Mouse (Mus musculus): ENCODE results near the gene Tacc3.

Gene Tacc3

DNA sequence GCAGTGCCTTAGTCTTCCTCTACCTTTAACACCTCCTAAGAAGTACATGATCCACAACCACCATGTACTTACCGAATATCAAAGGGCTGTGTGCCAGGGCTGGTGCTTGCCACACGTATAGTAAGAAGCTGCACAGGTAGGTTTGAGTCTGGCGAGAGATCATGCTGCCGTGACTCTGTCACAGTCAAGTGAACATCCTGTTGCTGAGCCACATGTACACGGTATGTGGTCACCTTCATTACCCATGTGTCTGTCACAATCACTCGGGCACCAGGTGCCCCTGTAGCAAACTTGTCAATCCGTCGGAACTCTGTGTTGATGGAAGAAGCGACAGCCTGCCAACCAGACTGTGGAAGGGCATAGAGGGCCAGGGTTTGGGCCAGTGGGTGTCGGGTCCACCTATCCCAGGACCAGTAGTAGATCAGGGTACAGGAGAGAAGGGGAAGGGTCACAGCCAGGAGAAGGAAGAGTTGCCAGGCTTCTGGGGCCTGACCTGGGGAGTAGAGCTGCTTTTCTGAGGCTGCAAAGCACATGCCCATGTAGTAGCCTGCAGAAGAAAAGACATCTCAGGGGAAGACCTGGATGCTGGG is 2.6 kb upstream of the Tacc3 start:
- DNase-seq: no peak

DNA sequence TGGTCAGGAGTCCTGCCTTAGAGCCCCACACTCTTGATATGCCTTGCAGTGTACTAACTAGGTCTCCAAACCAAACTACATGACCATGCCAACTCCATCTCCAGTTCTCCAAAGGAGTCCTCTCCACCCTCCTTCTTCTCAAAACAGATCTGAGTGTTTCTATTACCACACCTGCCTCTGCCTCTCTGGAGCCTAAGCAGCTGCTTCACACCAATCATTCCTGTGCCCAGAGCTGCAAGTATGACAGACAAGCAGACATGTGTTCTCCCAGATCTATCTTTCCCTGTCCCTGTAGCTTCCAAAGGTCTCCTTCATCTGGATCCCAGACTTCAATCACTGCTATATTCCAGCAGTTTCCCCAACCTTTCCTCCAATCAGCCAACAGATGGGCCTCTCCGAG is 1.2 kb upstream of the Tacc3 start:
- no peak for DNase-seq

GRCm38 (mm10) chr5:33657251-33657786 is 609 bp upstream of the Tacc3 start:
- no peak for DNase-seq

DNA sequence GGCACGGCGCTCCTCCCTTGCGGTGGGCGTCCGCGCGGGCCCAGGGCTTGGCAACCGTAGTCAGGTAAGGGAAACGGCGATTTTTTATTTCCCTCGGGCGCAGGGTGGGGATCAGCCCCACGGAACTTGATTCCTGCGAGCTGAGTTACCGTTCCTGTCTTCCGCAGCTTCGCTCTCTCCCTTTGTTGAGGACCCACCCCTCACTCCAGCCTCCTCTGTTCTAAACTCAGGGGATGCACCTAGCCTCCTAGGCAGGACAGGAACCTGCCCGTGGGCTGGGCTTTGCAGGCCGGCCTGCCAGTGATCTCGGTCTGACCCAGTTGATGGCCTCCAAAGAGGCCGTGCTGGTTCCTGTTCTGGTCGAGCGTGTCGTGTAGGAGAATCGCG is 729 bp downstream of the Tacc3 start:
- DNase-seq: no peak

DNA sequence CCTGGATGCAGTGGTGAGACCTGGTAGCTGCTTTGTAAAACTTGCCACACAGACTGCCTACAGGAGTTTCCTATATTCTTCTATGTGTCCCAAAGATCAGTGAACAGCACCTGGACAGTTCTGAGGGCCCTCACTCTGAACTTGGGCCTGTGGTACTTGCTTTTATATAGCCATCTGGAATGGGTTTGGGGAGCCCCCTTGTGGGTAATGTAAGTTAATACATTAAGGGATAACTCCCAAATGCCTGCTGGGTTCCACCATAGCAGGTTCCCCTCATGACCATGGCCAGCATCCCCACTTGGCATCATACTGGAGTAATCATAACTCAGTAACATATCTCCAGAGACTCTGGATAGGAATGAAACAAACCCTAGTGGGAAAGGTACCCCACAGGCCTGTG is 10.3 kb downstream of the Tacc3 start:
- peak; percentile 55 for DNase-seq

DNA sequence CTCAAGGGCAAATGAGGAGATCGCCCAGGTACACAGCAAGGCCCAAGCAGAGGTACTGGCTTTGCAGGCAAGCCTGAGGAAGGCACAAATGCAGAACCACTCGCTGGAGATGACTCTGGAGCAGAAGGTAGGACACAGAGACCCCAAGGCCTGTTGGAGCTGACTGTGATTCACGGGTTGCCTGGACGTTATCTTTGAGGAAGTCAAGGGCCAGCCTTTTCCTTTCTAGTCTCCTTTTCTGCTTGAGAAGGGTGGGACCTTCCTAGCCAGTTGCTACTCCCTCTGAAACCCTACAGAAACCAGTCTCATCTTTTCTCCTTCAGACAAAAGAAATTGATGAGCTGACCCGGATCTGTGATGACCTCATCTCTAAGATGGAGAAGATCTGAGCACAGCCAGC is 13.7 kb downstream of the Tacc3 start:
- no peak for DNase-seq

- no peak for DNase-seq
These were observed 16.5 kb downstream of the Tacc3 start for GRCm38 (mm10) chr5:33674439-33674838.

DNA sequence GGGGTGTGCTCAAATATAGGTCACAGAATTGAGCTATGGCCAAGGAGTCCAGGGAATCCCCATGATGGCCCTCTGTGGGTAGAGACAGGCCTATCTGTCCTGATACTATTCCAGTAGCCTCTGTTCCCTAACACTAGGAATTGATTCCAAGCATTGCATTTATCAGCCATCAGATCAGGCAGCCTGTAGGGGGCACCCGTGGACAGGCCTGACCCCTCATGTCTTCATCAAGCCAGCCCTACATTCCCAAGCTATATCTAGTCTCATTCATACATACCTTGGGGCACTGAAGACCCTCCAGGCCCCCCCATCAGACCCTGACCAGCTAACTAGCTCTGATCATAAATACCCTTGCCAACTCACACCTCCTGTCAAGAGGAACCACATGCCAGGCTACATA is 18.0 kb downstream of the Tacc3 start:
- DNase-seq: peak; percentile 71

DNA sequence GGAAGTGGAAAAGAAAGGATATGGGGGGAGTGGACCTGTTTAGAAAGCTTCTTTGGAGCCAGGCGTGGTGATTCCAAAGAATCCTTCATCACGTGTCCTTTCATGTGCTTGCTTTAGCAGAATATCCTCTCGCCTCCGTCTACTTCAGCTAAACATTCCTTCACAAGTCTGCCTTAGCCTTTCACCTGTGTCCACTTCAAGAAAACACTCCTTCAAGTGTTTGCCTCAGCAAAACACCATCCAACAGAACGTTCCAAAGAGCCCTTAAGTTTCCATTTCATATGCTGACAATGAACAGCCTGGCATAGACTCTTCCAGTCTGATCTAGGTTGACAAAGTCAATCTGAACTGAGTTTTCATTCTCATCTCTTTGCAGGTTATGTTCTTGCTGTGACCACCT is 20.3 kb downstream of the Tacc3 start:
- no peak for DNase-seq

GRCm38 (mm10) chr5:33681044-33681443 is 23.1 kb downstream of the Tacc3 start:
- no peak for DNase-seq

DNA sequence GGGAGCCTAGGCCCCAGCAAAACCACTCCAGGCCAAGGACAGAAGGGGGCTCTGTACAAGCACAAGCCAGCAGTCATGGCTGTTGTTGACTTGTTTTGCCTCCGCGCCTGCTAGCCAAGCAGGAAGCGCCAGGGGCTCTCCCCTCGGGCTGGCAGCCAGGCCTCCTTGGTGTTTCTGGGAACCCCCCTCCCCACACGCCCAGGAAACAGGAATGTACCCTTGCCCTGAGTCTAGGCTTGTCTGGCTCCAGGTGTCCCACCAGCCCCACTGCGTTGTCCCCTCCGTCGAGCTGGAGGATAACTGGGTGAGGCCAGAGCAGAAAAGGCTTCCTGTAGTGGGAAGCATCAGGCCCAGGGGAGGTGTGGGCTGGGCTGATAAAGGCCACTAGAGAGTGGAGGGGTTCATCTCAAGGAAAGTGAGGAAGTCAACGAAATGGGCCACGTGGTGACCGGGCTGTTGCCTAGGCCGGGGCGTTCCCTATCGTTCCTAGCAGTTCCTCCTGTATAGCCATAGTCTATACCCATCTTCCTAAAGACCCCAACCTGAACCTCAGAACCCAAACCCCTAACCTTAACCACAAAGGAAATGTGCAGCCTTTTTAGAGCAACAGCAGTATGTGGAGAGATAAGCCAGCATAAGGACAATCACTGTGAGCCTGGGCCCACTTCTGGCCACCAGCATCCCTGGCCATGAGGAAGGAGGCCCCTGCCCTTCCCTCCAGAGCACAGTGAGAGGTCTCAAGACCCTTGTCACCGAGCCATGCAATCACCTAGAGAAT is 23.9 kb downstream of the Tacc3 start:
- no peak for DNase-seq

- DNase-seq: no peak
These were observed 25.0 kb downstream of the Tacc3 start for GRCm38 (mm10) chr5:33682963-33683362.

DNA sequence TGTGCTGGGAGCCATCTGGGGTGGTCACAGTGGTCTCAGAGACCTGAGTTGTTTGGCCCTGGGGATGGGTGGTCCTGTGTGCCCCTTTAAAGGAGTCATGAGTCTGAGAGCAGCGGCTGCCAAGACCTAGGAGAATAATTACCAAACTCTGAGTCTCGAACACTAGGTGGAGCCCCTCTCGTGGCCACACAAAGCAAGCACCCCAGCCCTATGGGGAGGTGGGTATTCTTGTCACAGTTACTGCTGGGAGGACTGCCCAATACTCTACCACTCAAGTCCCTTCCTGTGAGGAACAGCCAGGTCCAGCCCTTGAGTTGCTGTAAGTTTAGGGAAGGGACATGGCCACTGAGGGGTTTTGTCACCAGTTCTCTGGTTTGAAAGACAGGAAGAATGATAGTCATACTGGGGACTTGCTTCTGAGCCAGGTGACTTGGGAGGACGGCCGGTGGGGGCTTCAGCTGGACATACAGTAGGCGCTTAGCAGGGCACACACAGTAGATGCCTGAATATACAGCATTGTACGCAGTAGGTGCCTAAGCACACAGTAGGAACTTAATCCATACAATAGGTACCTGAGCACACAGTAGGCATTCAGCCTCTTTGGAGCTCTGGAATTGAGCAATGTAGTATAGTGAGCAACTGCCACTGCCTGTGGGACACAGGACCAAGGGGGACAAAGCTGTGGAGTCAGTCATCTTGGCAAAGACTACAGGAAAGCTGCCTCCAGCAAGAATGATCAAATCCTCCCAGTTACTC is 26.1 kb downstream of the Tacc3 start:
- DNase-seq: peak; percentile 51

DNA sequence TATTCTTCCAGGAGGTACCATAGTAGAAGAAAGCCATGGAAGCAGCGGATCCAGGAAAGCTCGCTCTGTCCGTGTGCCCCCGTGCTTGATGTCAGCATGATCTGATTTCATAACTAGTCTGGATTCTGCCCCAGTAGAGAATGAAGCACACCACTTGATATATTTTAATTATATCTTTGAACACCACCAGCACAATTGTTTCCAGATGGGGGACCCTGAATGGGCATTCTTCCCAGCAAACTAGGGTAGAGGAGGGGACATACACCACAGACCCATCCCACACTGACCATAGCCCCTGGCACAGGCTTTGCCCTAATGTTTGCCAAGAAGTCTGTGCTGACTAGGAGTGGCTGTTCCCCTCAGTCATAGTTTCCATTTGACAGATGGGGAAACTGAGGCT is 27.0 kb downstream of the Tacc3 start:
- DNase-seq: no peak

- DNase-seq: no peak
These were observed 29.2 kb downstream of the Tacc3 start for GRCm38 (mm10) chr5:33687142-33687541.

DNA sequence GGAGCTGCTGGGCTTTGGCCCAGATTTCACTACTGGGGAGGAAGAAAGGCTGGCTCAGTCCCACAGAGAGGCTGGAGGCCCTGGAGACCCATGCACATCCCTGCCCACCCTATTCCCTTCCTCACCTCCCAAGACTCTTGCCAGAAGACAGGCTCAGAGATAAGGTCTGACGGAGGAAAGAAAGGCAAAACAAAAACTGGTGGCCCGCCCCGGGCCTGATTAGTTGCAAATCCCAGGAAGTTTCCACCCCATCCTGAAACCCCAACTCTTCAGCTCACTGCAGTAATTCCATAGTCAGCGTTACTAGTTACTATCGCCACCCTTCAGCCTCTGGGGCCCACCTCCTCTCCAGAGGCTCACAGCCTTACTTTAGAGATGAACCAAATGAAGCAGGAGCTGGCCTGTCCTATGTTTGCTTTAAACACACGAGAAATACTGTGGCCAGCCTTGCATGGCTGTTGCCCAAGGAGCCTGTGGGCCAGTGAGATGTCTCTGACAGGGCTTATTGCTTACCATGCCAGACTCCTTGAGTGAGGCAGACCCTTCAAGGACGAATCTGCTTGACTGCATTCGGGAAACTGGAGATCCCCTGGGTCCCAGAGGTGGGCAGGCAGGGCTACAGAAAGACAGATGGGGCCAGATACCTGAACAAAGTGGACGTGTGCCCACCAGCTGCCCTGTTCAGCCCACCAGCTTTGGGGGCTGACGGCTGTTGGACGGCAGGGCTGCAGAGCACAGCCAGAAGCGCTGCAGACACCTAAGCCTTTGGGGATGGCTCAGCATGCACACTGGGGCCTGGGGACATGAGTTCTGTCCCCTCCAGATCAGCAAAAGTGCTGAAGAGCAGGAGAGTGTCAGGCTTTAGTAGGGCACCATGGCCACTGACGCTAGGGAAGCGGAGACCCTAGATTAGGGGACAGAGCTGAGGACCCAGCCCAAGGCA is 30.6 kb downstream of the Tacc3 start:
- no peak for DNase-seq

DNA sequence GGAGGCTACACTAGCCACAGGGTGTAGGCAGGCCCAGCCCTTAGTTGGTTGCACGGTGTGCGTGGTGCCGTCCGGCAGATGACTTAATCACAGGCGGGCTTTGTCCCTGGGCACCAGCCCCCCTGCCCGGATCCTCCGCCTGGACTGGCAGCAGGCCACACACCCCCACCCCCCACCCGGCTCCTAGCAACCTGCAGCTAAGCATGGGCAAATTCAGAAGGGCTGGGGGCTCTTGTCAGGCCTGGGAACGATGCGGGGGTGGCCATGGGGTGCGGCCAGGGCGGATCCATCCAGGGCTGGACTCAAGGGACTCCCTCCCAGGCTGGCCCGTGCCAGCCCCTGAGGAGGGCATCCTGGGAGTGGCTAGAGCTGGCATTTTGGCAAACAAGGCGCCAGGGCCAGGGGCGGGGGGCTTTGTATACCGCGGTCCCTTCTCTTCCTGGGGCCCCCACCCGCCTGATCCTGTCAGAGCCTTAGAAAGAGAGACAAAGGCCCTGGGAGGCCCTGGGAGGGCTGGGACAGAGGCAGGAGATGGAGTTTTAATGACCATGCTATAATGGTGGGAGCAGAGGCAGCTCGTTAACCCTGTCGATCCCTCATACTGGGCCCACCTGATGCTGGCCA is 31.4 kb downstream of the Tacc3 start:
- no peak for DNase-seq

DNA sequence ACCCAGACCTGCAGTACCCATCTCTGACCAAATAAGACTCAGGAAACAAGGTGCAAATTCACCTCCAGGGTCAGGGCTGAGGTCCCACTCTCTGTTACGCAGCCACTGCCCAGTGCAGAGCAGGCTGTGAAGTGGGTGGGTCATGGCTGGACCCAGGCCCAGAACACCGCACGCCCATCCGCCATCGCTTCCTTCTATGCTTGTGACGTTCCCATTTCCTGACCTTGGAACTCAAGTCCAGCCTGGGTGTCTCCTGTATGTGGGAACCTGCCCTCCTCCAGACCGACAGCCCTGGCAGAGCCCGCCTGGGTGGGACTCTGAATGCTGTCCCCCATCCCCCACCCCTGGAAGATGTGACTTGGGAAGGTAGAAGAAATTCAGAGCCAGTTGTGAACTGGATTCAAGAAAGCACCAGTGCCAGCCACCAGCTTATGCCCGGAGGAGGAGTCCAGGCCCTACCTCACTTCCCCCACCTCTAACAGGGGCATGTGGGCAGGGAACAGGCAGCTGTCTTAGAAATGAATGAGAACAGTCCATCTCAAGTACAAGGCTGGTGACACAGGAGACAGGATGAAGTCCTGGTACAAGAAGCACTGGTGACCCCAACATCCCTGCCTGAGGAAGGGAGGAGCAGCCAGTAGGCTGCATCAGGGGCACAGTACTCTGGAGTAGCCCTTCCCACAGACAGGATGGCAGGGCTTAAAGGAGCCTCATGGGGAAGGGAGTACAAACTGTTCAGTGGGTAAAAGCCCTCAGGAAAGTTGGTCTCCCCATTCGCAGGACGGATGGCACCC is 32.1 kb downstream of the Tacc3 start:
- DNase-seq: no peak

DNA sequence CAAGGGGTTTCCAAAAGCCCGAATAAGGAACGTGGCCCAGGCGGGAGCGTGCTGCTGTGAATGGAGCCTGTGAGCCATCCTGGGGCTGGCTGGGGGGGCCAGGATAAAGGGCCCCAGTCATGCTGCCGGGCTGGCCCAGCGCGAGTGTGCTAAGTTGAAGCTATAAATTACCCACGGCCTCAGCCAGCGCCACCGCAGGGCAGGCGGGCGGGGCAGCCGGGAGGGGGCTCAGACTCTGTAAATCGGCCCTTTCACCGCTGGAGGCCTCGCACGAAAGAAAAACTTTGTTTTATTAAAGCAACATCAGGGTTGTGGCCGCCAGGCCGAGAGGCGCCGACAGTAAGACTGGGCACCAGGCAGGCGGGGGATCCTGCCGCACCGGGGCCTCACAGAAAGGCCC is 34.5 kb downstream of the Tacc3 start:
- peak; percentile 31 for DNase-seq

- no peak for DNase-seq
These were observed 36.5 kb downstream of the Tacc3 start for GRCm38 (mm10) chr5:33694461-33694847.
